Mouse (Mus musculus) small intestine, adult 2 months (tissue): ENCODE results near the gene Agmo.

Source experiments
- CTCF ChIP-seq: fragments of 200-500 bp; IDR thresholded peaks from 2 replicates; pipeline ENCODE4 v1.5.1; 2012; ENCODE audit warnings: low read depth, mild to moderate bottlenecking, control low read depth, inconsistent platforms, low read length, moderate library complexity, mixed read lengths; ENCODE audit not compliant: insufficient replicate concordance, insufficient read length; ENCODE audit errors: extremely low read depth
- POLR2A ChIP-seq: fragments of 200-500 bp; IDR thresholded peaks from 2 replicates; pipeline ENCODE4 v1.6.1; 2012; ENCODE audit warnings: low read depth, mild to moderate bottlenecking, control low read depth, inconsistent platforms, low read length, moderate library complexity

DNA sequence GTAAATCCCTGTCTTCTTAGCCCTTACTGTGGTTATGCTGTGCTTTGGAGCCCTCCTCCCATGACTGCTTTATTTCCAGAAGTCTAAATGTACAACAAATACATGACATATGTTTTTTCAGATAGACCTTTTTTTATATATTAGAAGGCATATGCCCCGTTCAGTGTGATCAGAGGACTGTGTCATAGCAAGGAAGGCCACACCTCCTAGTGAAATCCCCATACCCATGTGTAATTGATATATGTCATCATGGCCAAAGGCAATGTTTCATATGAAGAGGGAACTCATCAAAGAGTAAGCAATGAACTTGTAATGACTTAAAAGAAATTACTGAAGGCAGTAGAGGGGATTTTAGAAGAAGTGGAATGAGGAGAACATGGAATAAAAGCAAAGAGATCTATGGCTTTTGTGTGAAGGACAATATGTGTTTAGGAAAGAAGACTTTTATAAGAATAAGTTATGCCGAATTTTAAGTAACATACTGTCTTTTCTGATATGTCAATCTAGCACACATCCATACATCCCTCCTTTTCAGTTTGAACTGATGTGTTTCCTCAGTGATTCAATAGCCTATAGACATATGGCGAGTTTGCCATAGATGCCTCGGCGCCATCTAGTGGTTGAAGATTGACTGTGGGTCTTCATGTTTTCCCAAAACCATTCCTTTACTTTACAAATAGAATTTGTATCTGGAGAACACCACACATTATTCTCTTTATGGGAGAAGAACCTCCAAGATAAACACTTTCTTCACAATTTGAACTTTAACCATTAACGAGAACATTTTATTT, 209.1 kb downstream of the Agmo start:
- TF ChIP-seq POLR2A (no peak), CTCF (no peak)
